Mouse (Mus musculus): ENCODE measurements at regions not wholly inside any gene's neighbourhood (a gene's known extent, or its start where the extent isn't known, plus 50 kb on each side); places are given as distances from the start of the nearest gene placed in this dataset.
"Not testable (repeated sequence)": the region's sequence is repeated elsewhere in the genome, so short reads cannot be mapped to it uniquely, and the experiment has no call there.

- DNase-seq: no peak
- intact Hi-C loops (cut with DNase I): no loop called here
Measured at GRCm38 (mm10) chr5:64676946-64677588, 126.1 kb upstream of the Klf3 start.

GRCm38 (mm10) chr5:64678706-64679105, 124.5 kb upstream of the Klf3 start:
- intact Hi-C loops (cut with DNase I): no loop called here
- no peak for DNase-seq

GRCm38 (mm10) chr5:64679996-64680625, 123.1 kb upstream of the Klf3 start:
- peak; percentile 43 to 52 for DNase-seq
- intact Hi-C loops (cut with DNase I): loop anchor here (5.0 to 10.0 kb wide), 2 partner anchors 122 to 295 kb away; partner anchors contain the start of gene Klf3

GRCm38 (mm10) chr5:64681161-64681560, 122.0 kb upstream of the Klf3 start:
- intact Hi-C loops (cut with DNase I): loop anchor here (5.0 to 10.0 kb wide), 2 partner anchors 121 to 296 kb away; partner anchors contain the start of gene Klf3
- DNase-seq: no peak

- intact Hi-C loops (cut with DNase I): loop anchor here (5.0 to 10.0 kb wide), 2 partner anchors 120 to 298 kb away; partner anchors contain the start of gene Klf3
- DNase-seq: peak; percentile 32 to 46
Measured at GRCm38 (mm10) chr5:64682326-64682845, 120.8 kb upstream of the Klf3 start.

- DNase-seq: no peak
- intact Hi-C loops (cut with DNase I): loop anchor here (5.0 to 10.0 kb wide), 2 partner anchors 119 to 299 kb away; partner anchors contain the start of gene Klf3
Measured at GRCm38 (mm10) chr5:64683419-64683818, 119.8 kb upstream of the Klf3 start.

GRCm38 (mm10) chr5:64684275-64684674, 118.9 kb upstream of the Klf3 start:
- intact Hi-C loops (cut with DNase I): loop anchor here (5.0 to 10.0 kb wide), 2 partner anchors 118 to 299 kb away; partner anchors contain the start of gene Klf3
- no peak for DNase-seq

GRCm38 (mm10) chr5:64690148-64690547, 113.0 kb upstream of the Klf3 start:
- intact Hi-C loops (cut with DNase I): no loop called here
- no peak for DNase-seq

- intact Hi-C loops (cut with DNase I): no loop called here
- DNase-seq: no peak
Measured at GRCm38 (mm10) chr5:64691406-64692100, 111.6 kb upstream of the Klf3 start.

- intact Hi-C loops (cut with DNase I): no loop called here
- no peak for DNase-seq
Measured at GRCm38 (mm10) chr5:64692335-64692734, 110.9 kb upstream of the Klf3 start.

- intact Hi-C loops (cut with DNase I): no loop called here
Measured at GRCm38 (mm10) chr5:64693616-64694015, 109.6 kb upstream of the Klf3 start.

GRCm38 (mm10) chr5:64694606-64695005, 108.6 kb upstream of the Klf3 start:
- intact Hi-C loops (cut with DNase I): loop anchor here (5.0 kb wide), 1 partner anchor 47 kb away; no protein-coding TSS in a partner anchor
- no peak for DNase-seq

More at GRCm38 (mm10) chr5:64693616-64694015, 109.6 kb upstream of the Klf3 start:
- DNase-seq: no peak

GRCm38 (mm10) chr5:64696099-64696498, 107.1 kb upstream of the Klf3 start:
- no peak for DNase-seq
- intact Hi-C loops (cut with DNase I): loop anchor here (5.0 kb wide), 1 partner anchor 49 kb away; no protein-coding TSS in a partner anchor

- DNase-seq: no peak
Measured at GRCm38 (mm10) chr5:64697466-64697865, 105.7 kb upstream of the Klf3 start.

GRCm38 (mm10) chr5:64698458-64699116, 104.6 kb upstream of the Klf3 start:
- intact Hi-C loops (cut with DNase I): loop anchor here (5.0 kb wide), 1 partner anchor 51 kb away; no protein-coding TSS in a partner anchor

More at GRCm38 (mm10) chr5:64697466-64697865, 105.7 kb upstream of the Klf3 start:
- intact Hi-C loops (cut with DNase I): loop anchor here (5.0 kb wide), 1 partner anchor 50 kb away; no protein-coding TSS in a partner anchor

GRCm38 (mm10) chr5:64700030-64700429, 103.2 kb upstream of the Klf3 start:
- intact Hi-C loops (cut with DNase I): loop anchor here (5.0 kb wide), 2 partner anchors 112 to 193 kb away; no protein-coding TSS in a partner anchor
- no peak for DNase-seq

More at GRCm38 (mm10) chr5:64698458-64699116, 104.6 kb upstream of the Klf3 start:
- no peak for DNase-seq

- intact Hi-C loops (cut with DNase I): loop anchor here (5.0 kb wide), 2 partner anchors 111 to 194 kb away; no protein-coding TSS in a partner anchor
- no peak for DNase-seq
Measured at GRCm38 (mm10) chr5:64701219-64701779, 101.9 kb upstream of the Klf3 start.

GRCm38 (mm10) chr5:64701780-64702231, 101.4 kb upstream of the Klf3 start:
- intact Hi-C loops (cut with DNase I): loop anchor here (5.0 kb wide), 2 partner anchors 110 to 195 kb away; no protein-coding TSS in a partner anchor
- DNase-seq: peak; percentile 64 to 69

GRCm38 (mm10) chr5:64702404-64702803, 100.8 kb upstream of the Klf3 start:
- intact Hi-C loops (cut with DNase I): loop anchor here (5.0 kb wide), 2 partner anchors 110 to 195 kb away; no protein-coding TSS in a partner anchor
- DNase-seq: not testable (repeated sequence)
